Mouse (Mus musculus) kidney, postnatal 0 days (tissue): ENCODE data around the gene Fyb. TPM values are rescaled to one million over a fixed set of nuclear protein-coding genes. Genes with fewer than 3 reads are reported as not detected.

Experiments
- ATAC-seq: fragments of 200-750 bp; cut with Nextera tagmentation; replicated peaks from 2 replicates; pipeline ENCODE4 v1.8.0; 2017; ENCODE audit warnings: low read depth, moderate number of reproducible peaks, moderate TSS enrichment, moderate library complexity; ENCODE audit not compliant: low FRiP score
- DNase-seq: peaks from one replicate; pipeline ENCODE4 v3.0.0-alpha.2; 2016; ENCODE audit warnings: low spot score
- H3K27ac ChIP-seq: fragments of 300-500 bp; sonication (generic); 2 replicates; pipeline ENCODE4 v1.5.1; 2014; ENCODE audit warnings: mild to moderate bottlenecking
- H3K27me3 ChIP-seq: fragments of 300-500 bp; sonication (generic); 2 replicates; pipeline ENCODE4 v1.6.1; 2014; ENCODE audit warnings: low read length, mixed read lengths; ENCODE audit not compliant: insufficient read depth
- H3K36me3 ChIP-seq: fragments of 300-500 bp; sonication (generic); 2 replicates; pipeline ENCODE4 v1.6.1; 2014; ENCODE audit warnings: low read length, mixed read lengths; ENCODE audit not compliant: insufficient read depth
- H3K4me1 ChIP-seq: fragments of 300-500 bp; sonication (generic); replicated peaks from 2 replicates; pipeline ENCODE4 v1.6.1; 2014; ENCODE audit warnings: antibody characterized with exemption, low read length, mixed read lengths; ENCODE audit not compliant: insufficient read depth
- H3K4me2 ChIP-seq: fragments of 300-500 bp; sonication (generic); 2 replicates; pipeline ENCODE4 v1.6.1; 2014; ENCODE audit warnings: mild to moderate bottlenecking, low read length, moderate library complexity, mixed read lengths
- H3K4me3 ChIP-seq: fragments of 300-500 bp; sonication (generic); replicated peaks from 2 replicates; pipeline ENCODE4 v1.5.1; 2014; ENCODE audit warnings: low read depth, low read length
- H3K9ac ChIP-seq: fragments of 300-500 bp; sonication (generic); 2 replicates; pipeline ENCODE4 v1.6.1; 2014; ENCODE audit warnings: low read depth, low read length
- H3K9me3 ChIP-seq: fragments of 300-500 bp; sonication (generic); replicated peaks from 2 replicates; pipeline ENCODE4 v1.6.1; 2016; ENCODE audit warnings: low read length, inconsistent platforms, mixed read lengths
- CTCF ChIP-seq: IDR thresholded peaks from 2 replicates; pipeline ENCODE4 v1.5.1; 2016; ENCODE audit warnings: antibody characterized with exemption, low read depth, mild to moderate bottlenecking, moderate library complexity
- WGBS: fragments of 180-500 bp; shearing (Covaris S2); extraction: QIAGEN DNeasy Blood & Tissue Kit; methylation state at CpG from one replicate; pipeline ENCODE4 v1.1.7; 2014; 5-methylcytosine and 5-hydroxymethylcytosine counted together
- polyA plus RNA-seq: library from polyadenylated mRNA; unstranded; fragments of >200 nt; fragmentation: Nextera tagmentation; extraction: Ambion mirVana; gene quantifications from 2 replicates; pipeline ENCODE4 v1.2.1, GENCODE M21; 2015

Fyb gene
- polyA plus RNA-seq, 1 experiment from 2014 or later, result 4.3 TPM

DNA sequence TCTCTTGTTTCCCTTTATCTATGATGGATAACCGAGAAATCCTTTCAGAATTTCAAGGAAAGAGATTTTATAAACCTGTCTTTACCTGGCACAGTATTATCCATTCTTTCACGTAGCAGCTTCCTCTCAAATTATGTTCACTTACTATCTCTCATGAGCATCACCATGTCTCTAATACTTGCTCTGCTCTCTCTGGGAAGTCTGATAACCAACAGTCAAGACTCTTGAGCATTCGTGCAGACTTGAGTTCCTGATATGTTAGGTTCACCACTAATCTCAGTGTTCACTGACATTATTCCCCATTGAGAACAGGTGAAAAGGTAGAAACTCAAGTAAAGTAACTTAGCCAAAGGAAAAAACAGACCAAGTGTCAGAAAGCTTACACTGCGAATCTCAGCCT lies 34.9 kb downstream of the Fyb start:
- ATAC-seq, result no peak

DNA sequence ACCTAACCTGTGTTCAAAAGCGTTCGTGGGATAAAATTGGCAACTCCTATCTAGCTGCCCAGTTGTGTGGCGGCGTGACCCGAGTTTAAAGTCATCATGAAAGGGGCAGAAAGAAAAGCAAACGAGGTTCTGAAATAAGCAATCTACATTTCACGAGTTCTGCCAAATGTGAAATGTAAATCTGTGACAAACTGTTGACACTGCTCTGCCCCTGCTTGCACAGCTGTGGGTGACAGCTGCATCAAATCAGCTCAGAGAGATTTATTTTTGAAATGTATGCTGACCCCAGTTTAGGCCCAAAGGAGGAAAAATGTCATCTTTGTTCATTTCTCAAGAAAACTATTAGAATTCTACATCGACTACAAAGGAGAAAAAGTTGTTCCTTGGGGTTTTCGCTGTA lies 36.5 kb downstream of the Fyb start:
- Histone ChIP-seq H3K27ac (no peak overlapping the region), H3K9me3 (no peaks in the 10 kb centered on the region), H3K4me2 (no peak overlapping the region), H3K4me1 (no peaks in the 10 kb centered on the region), H3K27me3 (no peaks in the 10 kb centered on the region), H3K36me3 (no peaks in the 10 kb centered on the region), H3K9ac (no peak overlapping the region), H3K4me3 (no peak overlapping the region)
- ATAC-seq (no peak), DNase-seq (peak; percentile 38)
- WGBS, result 44% methylated on average over 9 of the region's 9 CpGs
- no peak for TF ChIP-seq CTCF

More for the DNA sequence above, 34.9 kb downstream of the Fyb start:
- TF ChIP-seq CTCF, result no peak
- no peak overlapping the region for H3K9ac ChIP-seq
- 86% methylated on average over 4 of the region's 4 CpGs for WGBS
- H3K4me3 ChIP-seq, result no peak overlapping the region
- DNase-seq, result no peak
- no peaks in the 10 kb centered on the region for H3K36me3 ChIP-seq
- H3K4me2 ChIP-seq, result no peak overlapping the region
- H3K4me1 ChIP-seq, result no peaks in the 10 kb centered on the region
- no peak overlapping the region for H3K27ac ChIP-seq
- H3K27me3 ChIP-seq, result no peaks in the 10 kb centered on the region
- no peaks in the 10 kb centered on the region for H3K9me3 ChIP-seq

DNA sequence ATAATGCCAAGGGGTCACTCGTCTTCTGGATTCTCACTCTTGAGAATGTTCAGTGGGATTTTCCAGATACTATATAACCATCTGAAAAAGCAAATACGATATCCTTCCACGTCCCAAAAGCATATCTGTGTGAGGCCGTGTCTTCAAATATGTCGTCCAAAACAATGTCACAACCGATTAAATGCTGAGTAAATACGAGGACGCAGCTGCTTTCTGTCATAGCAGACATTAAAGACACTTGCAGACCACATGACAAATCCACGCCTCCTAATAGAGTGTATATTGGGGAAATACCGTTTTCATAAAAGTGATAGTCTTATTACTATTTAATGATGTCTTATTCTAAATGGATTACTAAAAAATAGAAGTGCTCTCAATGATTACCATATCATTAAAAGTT lies 38.0 kb downstream of the Fyb start:
- no peak for TF ChIP-seq CTCF
- Histone ChIP-seq H3K36me3 (no peaks in the 10 kb centered on the region), H3K4me2 (no peak overlapping the region), H3K27ac (no peak overlapping the region), H3K9me3 (no peaks in the 10 kb centered on the region), H3K4me1 (no peaks in the 10 kb centered on the region), H3K27me3 (no peaks in the 10 kb centered on the region), H3K9ac (no peak overlapping the region), H3K4me3 (no peak overlapping the region)
- ATAC-seq, result no peak
- WGBS, result 73% methylated on average over 10 of the region's 10 CpGs
- peak; percentile 36 for DNase-seq

DNA sequence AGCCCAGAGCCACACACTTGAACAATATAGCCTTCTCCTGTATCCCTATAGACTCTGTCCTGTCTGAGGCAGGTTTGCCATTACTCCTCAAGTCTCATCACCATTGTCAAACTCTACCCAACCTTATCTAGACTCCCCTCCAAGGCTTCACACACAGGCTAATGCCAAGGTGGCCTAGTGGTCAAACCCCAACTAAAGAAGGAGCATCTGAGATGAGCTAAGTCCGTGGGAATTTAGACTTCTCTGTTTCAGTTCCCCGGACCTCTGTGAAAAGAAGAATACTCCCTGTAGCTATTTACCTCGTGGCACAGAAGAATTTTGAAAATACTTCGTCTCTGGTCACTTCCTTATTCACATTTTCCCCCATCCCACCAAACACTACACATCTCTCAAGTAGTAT lies 39.5 kb downstream of the Fyb start:
- no peak for ATAC-seq
- H3K27ac ChIP-seq, result no peak overlapping the region
- H3K36me3 ChIP-seq, result no peaks in the 10 kb centered on the region
- no peaks in the 10 kb centered on the region for H3K9me3 ChIP-seq
- no peak overlapping the region for H3K9ac ChIP-seq
- no peak for TF ChIP-seq CTCF
- 89% methylated on average over 4 of the region's 4 CpGs for WGBS
- H3K4me2 ChIP-seq, result no peak overlapping the region
- H3K4me1 ChIP-seq, result no peaks in the 10 kb centered on the region
- H3K27me3 ChIP-seq, result no peaks in the 10 kb centered on the region
- no peak for DNase-seq
- H3K4me3 ChIP-seq, result no peak overlapping the region

DNA sequence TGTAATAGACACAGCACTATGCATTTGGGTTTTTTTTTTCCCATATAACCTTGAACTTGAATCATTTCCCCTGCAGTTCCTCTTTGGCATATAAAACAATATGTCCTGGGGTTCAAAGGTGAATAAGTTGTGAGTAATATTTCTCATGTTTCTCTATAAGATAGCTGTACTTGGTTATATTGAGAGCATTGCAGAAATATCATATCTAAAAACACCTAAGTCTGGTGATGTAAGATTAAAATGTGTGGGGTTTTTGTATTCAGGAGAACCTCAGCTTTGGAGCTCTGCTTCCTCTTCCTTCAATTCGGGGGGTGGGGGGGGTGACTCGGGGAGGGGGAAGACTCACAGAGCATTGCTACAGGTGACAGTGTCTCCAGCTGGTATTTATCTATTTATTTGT lies 40.0 kb downstream of the Fyb start:
- WGBS, result 100% methylated on average over 2 of the region's 2 CpGs
- no peak for TF ChIP-seq CTCF
- H3K4me2 ChIP-seq, result no peak overlapping the region
- no peak overlapping the region for H3K9ac ChIP-seq
- no peak for ATAC-seq
- H3K27ac ChIP-seq, result no peak overlapping the region
- no peak for DNase-seq
- no peaks in the 10 kb centered on the region for H3K27me3 ChIP-seq
- no peaks in the 10 kb centered on the region for H3K9me3 ChIP-seq
- no peak overlapping the region for H3K4me3 ChIP-seq
- H3K4me1 ChIP-seq, result no peaks in the 10 kb centered on the region
- no peaks in the 10 kb centered on the region for H3K36me3 ChIP-seq

DNA sequence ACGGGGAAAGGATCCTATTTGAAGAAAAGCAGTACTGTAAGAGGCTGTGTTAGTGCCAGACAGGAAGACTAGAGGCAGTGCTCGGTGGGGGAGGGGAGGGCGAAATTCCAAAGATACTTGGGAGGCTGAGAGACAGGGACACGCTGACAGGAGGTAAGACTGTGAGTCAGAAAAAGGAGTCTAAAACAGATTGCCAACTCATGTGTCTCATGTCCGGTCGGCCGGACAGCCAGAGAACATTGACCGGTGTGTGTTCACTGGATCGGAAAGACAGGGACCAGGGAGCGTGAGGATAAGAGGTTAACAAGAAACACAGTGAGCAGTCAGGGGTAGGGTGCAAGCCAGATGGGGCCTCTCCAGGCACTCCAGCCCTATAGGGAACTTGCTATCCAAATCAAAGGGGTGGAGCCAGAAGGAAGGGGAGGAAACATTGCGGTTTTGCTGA lies 42.3 kb downstream of the Fyb start:
- H3K4me1 ChIP-seq, result no peaks in the 10 kb centered on the region
- no peak overlapping the region for H3K9ac ChIP-seq
- peak; percentile 94 for ATAC-seq

DNA sequence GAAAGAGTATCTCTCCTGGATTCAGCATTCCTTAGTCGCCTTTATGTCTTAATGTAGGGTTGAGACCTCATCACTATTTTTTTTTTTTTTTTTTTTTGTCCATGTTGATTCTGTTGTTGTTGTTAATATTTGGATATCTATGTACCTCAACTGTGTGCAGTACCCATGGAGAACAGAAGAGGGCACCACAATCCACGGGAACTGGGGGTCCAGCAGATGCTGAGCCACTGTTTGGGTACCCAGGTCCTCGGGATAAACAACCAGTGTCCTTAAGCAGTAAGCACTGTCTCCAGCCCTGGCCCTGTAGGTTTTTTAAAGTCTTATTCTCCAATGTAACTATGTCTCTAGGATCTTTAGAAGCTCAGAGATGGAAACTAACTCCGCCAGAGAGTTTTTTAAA lies 43.2 kb downstream of the Fyb start:
- 0 out of 2 replicates have a peak, but pooled peaks have one; percentile 15 for TF ChIP-seq CTCF
- H3K4me3 ChIP-seq, result no peak overlapping the region
- no peaks in the 10 kb centered on the region for H3K9me3 ChIP-seq
- no peak overlapping the region for H3K9ac ChIP-seq
- no peaks in the 10 kb centered on the region for H3K4me1 ChIP-seq
- no peak overlapping the region for H3K4me2 ChIP-seq
- DNase-seq, result no peak
- 98% methylated on average over 4 of the region's 4 CpGs for WGBS
- ATAC-seq, result no peak
- H3K27me3 ChIP-seq, result no peaks in the 10 kb centered on the region
- H3K36me3 ChIP-seq, result no peaks in the 10 kb centered on the region
- H3K27ac ChIP-seq, result no peak overlapping the region

More for the DNA sequence above, 42.3 kb downstream of the Fyb start:
- peak; percentile 89 for DNase-seq
- Histone ChIP-seq H3K27ac (peak overlapping the region; percentile 54; the same call in 1 of the 2 replicates), H3K36me3 (no peaks in the 10 kb centered on the region), H3K27me3 (no peaks in the 10 kb centered on the region), H3K9me3 (no peaks in the 10 kb centered on the region), H3K4me2 (peak overlapping the region; percentile 46), H3K4me3 (no peak overlapping the region)
- WGBS, result 6% methylated on average over 11 of the region's 11 CpGs
- TF ChIP-seq CTCF, result no peak
